15 mouse cellular contexts compared by ENCODE assay signal in genomic region chr2:104333952-104334351, GRCm38 (mm10).
DNase-seq lines count a peak whose midpoint lies in the region; ATAC-seq and TF ChIP-seq lines count a peak whose summit lies in the region.
"Had no signal": no experiment of that assay in that cellular context is flagged by ENCODE, and none has a peak within 500 bp of the region (broad histone marks: within the 10 kb centered on the region; RNA-seq: fewer than 3 reads in every experiment).

No protein-coding gene starts in this region.

- no peaks in the 10 kb centered on the region for H3K9me3 ChIP-seq in liver, postnatal 0 days (ENCODE audit: low read length)
- no peaks in the 10 kb centered on the region for H3K9me3 ChIP-seq in midbrain, embryonic 16.5 days (replicated peaks; ENCODE audit: control insufficient read depth, low read length, poor library complexity, severe bottlenecking)
- H3K9me3 ChIP-seq: embryonic facial prominence, embryonic 12.5 days; liver, embryonic 13.5 days had no signal

- ATAC-seq in liver, postnatal 0 days = no peak
- ATAC-seq in midbrain, embryonic 16.5 days = peak; percentile 36; the same call in 1 of the 2 replicates
- ATAC-seq: inflammation-experienced regulatory T-cells, adult 6 months had no signal

- DNase-seq in gastrocnemius, adult 2 months = no peak
- DNase-seq in gastrocnemius, postnatal 14 days = no peak
- DNase-seq in liver, postnatal 0 days = no peak
- DNase-seq in liver = no peak
- peak; percentile 4 for DNase-seq in NIH3T3 (ENCODE audit: low read depth)
- no peak for DNase-seq in layer of hippocampus, adult 9-11 months
- DNase-seq: adrenal gland, postnatal 36 days; cerebellum, adult 9-10 months; liver, embryonic 13.5 days; thymus, postnatal 36 days had no signal

- no peaks in the 10 kb centered on the region for H3K27me3 ChIP-seq in liver, postnatal 0 days (ENCODE audit: insufficient read depth, low read length)
- H3K27me3 ChIP-seq in midbrain, embryonic 16.5 days (ENCODE audit: control insufficient read depth, insufficient read depth, low read depth, low read length) = no peaks in the 10 kb centered on the region
- H3K27me3 ChIP-seq: embryonic facial prominence, embryonic 12.5 days; liver, embryonic 13.5 days had no signal

- TF ChIP-seq EP300 in liver, postnatal 0 days (IDR thresholded peaks at IDR 0.05; ENCODE audit: low read depth) = no peak

- H3K4me1 ChIP-seq in liver, postnatal 0 days (ENCODE audit: insufficient read depth) = no peaks in the 10 kb centered on the region
- H3K4me1 ChIP-seq in midbrain, embryonic 16.5 days (ENCODE audit: control insufficient read depth, insufficient read depth, low read length) = peaks cover 6% of the 10 kb centered on the region; the same call in 1 of the 2 replicates
- H3K4me1 ChIP-seq: embryonic facial prominence, embryonic 12.5 days; liver, embryonic 13.5 days had no signal

- H3K4me2 ChIP-seq in liver, postnatal 0 days (ENCODE audit: low read depth, low read length) = no peak overlapping the region
- no peak overlapping the region for H3K4me2 ChIP-seq in midbrain, embryonic 16.5 days (ENCODE audit: low read length)
- H3K4me2 ChIP-seq: embryonic facial prominence, embryonic 12.5 days; liver, embryonic 13.5 days had no signal

- no peak overlapping the region for H3K4me3 ChIP-seq in gastrocnemius, adult 2 months
- H3K4me3 ChIP-seq in liver, postnatal 0 days (ENCODE audit: low read depth, low read length) = no peak overlapping the region
- H3K4me3 ChIP-seq in midbrain, embryonic 16.5 days (ENCODE audit: low read depth, low read length) = no peak overlapping the region
- H3K4me3 ChIP-seq: embryonic facial prominence, embryonic 12.5 days; liver, embryonic 13.5 days; myocyte had no signal

- no peaks in the 10 kb centered on the region for H3K36me3 ChIP-seq in liver, postnatal 0 days (replicated peaks; ENCODE audit: insufficient read depth, low read length)
- no peaks in the 10 kb centered on the region for H3K36me3 ChIP-seq in midbrain, embryonic 16.5 days (ENCODE audit: control insufficient read depth, insufficient read depth, low read length)
- H3K36me3 ChIP-seq: embryonic facial prominence, embryonic 12.5 days; liver, embryonic 13.5 days had no signal

- TF ChIP-seq CTCF in gastrocnemius, adult 2 months (IDR thresholded peaks at IDR 0.05) = peak; percentile 36
- peak; percentile 20; the same call in 1 of the 2 replicates for TF ChIP-seq CTCF in liver, postnatal 0 days (IDR thresholded peaks at IDR 0.05; ENCODE audit: low read depth)

- intact Hi-C loops in gastrocnemius, adult 2 months (cut with DNase I) = loop anchor here (5.0 kb wide), 1 partner anchor 88 kb away; no protein-coding TSS in a partner anchor
- intact Hi-C loops in gastrocnemius, postnatal 14 days (cut with DNase I; ENCODE audit: low total_unique reads) = loop anchor here (10.0 kb wide), 1 partner anchor 71 kb away; no protein-coding TSS in a partner anchor

- H3K9ac ChIP-seq in liver, postnatal 0 days (replicated peaks) = no peak overlapping the region
- no peak overlapping the region for H3K9ac ChIP-seq in midbrain, embryonic 16.5 days (ENCODE audit: low read depth, low read length)
- H3K9ac ChIP-seq: embryonic facial prominence, embryonic 12.5 days; liver, embryonic 13.5 days had no signal

- H3K27ac ChIP-seq in gastrocnemius, adult 2 months = no peak overlapping the region
- no peak overlapping the region for H3K27ac ChIP-seq in liver, postnatal 0 days (ENCODE audit: low read depth)
- no peak overlapping the region for H3K27ac ChIP-seq in midbrain, embryonic 16.5 days (ENCODE audit: low read length)
- H3K27ac ChIP-seq: embryonic facial prominence, embryonic 12.5 days; liver, embryonic 13.5 days; macrophage had no signal

- whole genome bisulfite sequencing in liver, postnatal 0 days (ENCODE audit: insufficient replicate concordance) = 64% methylated on average over 5 of the region's 5 CpGs
- WGBS in midbrain, embryonic 16.5 days = 71% methylated on average over 5 of the region's 5 CpGs
